Mouse (Mus musculus) liver, adult 2 months (tissue): ENCODE results near the gene Tlr9. TPM values are rescaled to one million over a fixed set of nuclear protein-coding genes. Genes with fewer than 3 reads are reported as not detected.

Experiments used
- DNase-seq: peaks from one replicate; pipeline ENCODE4 v3.0.0-alpha.2; 2011; ENCODE audit warnings: low read depth, low spot score; ENCODE audit errors: extremely low read depth
- H3K27ac ChIP-seq: fragments of 200-500 bp; replicated peaks from 2 replicates; pipeline ENCODE4 v1.5.1; 2012; ENCODE audit warnings: low read depth, mild to moderate bottlenecking, control low read depth, inconsistent platforms, low read length; ENCODE audit not compliant: insufficient read depth
- H3K27me3 ChIP-seq: fragments of 200-500 bp; 2 replicates; pipeline ENCODE4 v1.6.1; 2012; ENCODE audit warnings: mild to moderate bottlenecking, moderate library complexity, low read length, inconsistent platforms; ENCODE audit not compliant: control insufficient read depth, insufficient read depth
- H3K36me3 ChIP-seq: fragments of 200-500 bp; 2 replicates; pipeline ENCODE4 v1.6.1; 2012; ENCODE audit warnings: low read length, inconsistent platforms; ENCODE audit not compliant: control insufficient read depth, insufficient read depth
- H3K4me1 ChIP-seq: fragments of 200-500 bp; 2 replicates; pipeline ENCODE4 v1.6.1; 2011; ENCODE audit warnings: low read length; ENCODE audit not compliant: control insufficient read depth, insufficient read depth
- H3K4me3 ChIP-seq: fragments of 200-500 bp; 2 replicates; pipeline ENCODE4 v1.5.1; 2011; ENCODE audit warnings: low read depth, mild to moderate bottlenecking, control low read depth, low read length, moderate library complexity; ENCODE audit not compliant: insufficient read depth
- H3K79me2 ChIP-seq: fragments of 200-500 bp; 2 replicates; pipeline ENCODE4 v1.6.1; 2012; ENCODE audit warnings: inconsistent platforms, mild to moderate bottlenecking, low read length, moderate library complexity; ENCODE audit not compliant: control insufficient read depth, insufficient read depth
- H3K9ac ChIP-seq: fragments of 200-500 bp; 2 replicates; pipeline ENCODE4 v1.6.1; 2012; ENCODE audit warnings: low read depth, mild to moderate bottlenecking, control low read depth, inconsistent platforms, low read length
- CTCF ChIP-seq: fragments of 200-500 bp; IDR thresholded peaks from 2 replicates; pipeline ENCODE4 v1.5.1; 2011; ENCODE audit warnings: low read depth, low read length, control low read depth
- POLR2A ChIP-seq: fragments of 200-500 bp; IDR thresholded peaks from 2 replicates; pipeline ENCODE4 v1.6.1; 2011; ENCODE audit warnings: low read length, control low read depth; ENCODE audit not compliant: insufficient read depth; ENCODE audit errors: extremely low read depth
- WGBS: fragments of 180-500 bp; shearing (Covaris S2); methylation state at CpG from one replicate; pipeline ENCODE4 v1.1.7; 2018; 5-methylcytosine and 5-hydroxymethylcytosine counted together
- polyA plus RNA-seq: library from polyadenylated mRNA; depleted of rRNA; stranded (reverse); fragments of >200 nt; gene quantifications from 2 replicates; pipeline ENCODE4 v1.2.3, GENCODE M21; 2012
- total RNA-seq: library from RNA; depleted of rRNA; stranded (reverse); fragments of >200 nt; gene quantifications from 2 replicates; pipeline ENCODE4 v1.2.3, GENCODE M21; 2014

Tlr9 gene
- total and polyA plus RNA-seq, 2 experiments = 0.18 to 0.61 TPM

DNA sequence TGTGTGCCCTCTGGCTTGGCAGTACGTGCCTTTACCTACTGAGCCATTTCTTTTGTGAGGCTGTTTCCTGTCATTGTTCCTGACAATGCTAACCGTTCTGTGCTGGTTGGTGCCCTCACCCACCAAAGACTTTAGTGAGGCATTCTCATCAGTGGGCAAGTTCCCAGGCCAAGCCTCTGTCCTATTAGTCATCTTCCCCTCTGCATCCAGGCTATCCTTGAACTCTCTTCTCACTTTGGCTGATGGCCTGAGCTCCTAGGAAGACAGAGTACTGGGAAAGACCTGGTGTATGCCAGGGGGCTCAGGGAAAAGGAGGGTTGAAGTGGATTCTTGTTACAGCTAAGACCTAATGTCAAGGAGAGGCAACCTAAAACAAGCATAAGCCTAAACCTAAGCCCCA, 31.6 kb downstream of the Tlr9 start:
- Histone ChIP-seq H3K9ac (no peak overlapping the region), H3K4me3 (no peak overlapping the region), H3K27ac (no peak overlapping the region), H3K4me1 (no peaks in the 10 kb centered on the region), H3K79me2 (no peaks in the 10 kb centered on the region), H3K36me3 (no peaks in the 10 kb centered on the region), H3K27me3 (no peaks in the 10 kb centered on the region)
- WGBS = 87% methylated on average over 2 of the region's 2 CpGs
- DNase-seq = no peak
- TF ChIP-seq CTCF (no peak), POLR2A (no peak)

DNA sequence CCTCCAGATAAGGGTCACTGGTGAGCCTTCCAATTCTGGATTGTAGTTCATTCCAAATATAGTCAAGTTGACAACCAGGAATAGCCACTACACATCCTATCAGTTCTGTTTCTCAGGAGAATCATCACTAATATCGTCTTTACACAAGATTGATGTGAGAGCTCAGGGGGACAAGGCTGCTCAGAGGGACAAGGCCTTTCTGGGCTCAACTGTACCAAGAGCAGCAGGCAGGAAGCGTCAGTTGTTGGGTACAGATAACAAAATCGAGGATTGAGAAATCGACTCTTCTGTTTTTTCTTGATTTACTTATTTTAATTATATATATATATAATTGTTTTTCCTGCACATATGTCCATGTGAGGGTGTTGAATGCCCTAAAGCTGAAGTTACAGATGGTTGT, 36.0 kb downstream of the Tlr9 start:
- H3K9ac ChIP-seq = no peak overlapping the region
- peaks cover 17% of the 10 kb centered on the region for H3K4me1 ChIP-seq
- no peaks in the 10 kb centered on the region for H3K79me2 ChIP-seq
- H3K27ac ChIP-seq = no peak overlapping the region
- no peak overlapping the region for H3K4me3 ChIP-seq
- H3K27me3 ChIP-seq = no peaks in the 10 kb centered on the region
- 83% methylated on average over 4 of the region's 4 CpGs for WGBS
- TF ChIP-seq POLR2A (no peak), CTCF (no peak)
- DNase-seq = no peak
- no peaks in the 10 kb centered on the region for H3K36me3 ChIP-seq

DNA sequence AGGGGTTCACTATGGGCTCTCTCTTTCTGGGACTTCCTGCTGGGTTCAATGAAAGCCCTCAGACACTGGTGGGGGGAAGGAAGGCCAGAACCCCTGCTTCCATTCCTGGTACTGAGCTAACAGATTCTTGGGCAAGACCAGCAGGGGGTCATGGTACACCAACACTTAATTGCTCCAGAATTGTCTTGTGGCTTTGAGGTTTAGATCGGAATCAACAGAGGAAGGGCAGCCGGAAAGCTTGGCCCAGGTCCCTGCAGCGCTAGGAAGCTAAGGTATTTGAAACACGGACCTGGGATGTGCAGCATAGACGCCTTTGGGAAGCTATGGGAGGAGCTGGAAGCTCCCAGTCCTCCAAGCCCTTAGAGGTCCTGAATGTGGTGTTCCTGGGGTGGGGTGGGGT, 36.6 kb downstream of the Tlr9 start:
- H3K4me3 ChIP-seq = no peak overlapping the region
- no peaks in the 10 kb centered on the region for H3K36me3 ChIP-seq
- H3K27ac ChIP-seq = no peak overlapping the region
- no peaks in the 10 kb centered on the region for H3K79me2 ChIP-seq
- H3K4me1 ChIP-seq = peaks cover 17% of the 10 kb centered on the region
- TF ChIP-seq POLR2A (no peak), CTCF (no peak)
- no peak overlapping the region for H3K9ac ChIP-seq
- WGBS = 47% methylated on average over 5 of the region's 5 CpGs
- DNase-seq = no peak
- no peaks in the 10 kb centered on the region for H3K27me3 ChIP-seq

GRCm38 (mm10) chr9:106261058-106261457, 38.7 kb downstream of the Tlr9 start:
- WGBS = 83% methylated on average over 6 of the region's 6 CpGs
- DNase-seq = no peak
- Histone ChIP-seq H3K27me3 (no peaks in the 10 kb centered on the region), H3K4me1 (peaks cover 29% of the 10 kb centered on the region), H3K79me2 (no peaks in the 10 kb centered on the region), H3K4me3 (no peak overlapping the region), H3K27ac (peak overlapping the region; percentile 84), H3K36me3 (no peaks in the 10 kb centered on the region), H3K9ac (no peak overlapping the region)
- TF ChIP-seq POLR2A (no peak), CTCF (no peak)

DNA sequence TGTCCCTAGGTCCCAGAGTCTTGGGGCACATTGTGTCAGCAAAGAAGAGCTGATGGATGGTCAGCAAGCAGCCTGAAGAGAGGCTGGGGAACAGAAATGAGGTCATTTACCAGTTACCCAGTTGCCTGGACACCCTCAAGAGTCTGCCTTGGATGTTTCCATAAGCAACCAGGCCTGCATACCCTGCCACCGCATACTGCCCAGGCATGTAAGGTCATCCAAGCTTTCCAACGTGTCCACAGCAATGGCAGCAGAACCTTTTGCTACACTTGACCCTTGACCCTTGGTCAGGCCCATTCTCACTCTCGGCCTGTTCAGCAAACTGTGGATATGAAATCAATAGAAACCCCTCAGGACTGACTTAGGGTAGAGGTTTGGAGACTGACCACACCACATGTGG, 39.1 kb downstream of the Tlr9 start:
- Histone ChIP-seq H3K27me3 (no peaks in the 10 kb centered on the region), H3K9ac (no peak overlapping the region), H3K4me1 (peaks cover 31% of the 10 kb centered on the region), H3K36me3 (no peaks in the 10 kb centered on the region), H3K79me2 (no peaks in the 10 kb centered on the region), H3K27ac (peak overlapping the region; percentile 84), H3K4me3 (no peak overlapping the region)
- TF ChIP-seq POLR2A = no peak
- no peak for TF ChIP-seq CTCF
- WGBS = 21% methylated on average over 3 of the region's 3 CpGs
- peak; percentile 70 for DNase-seq

- peak; percentile 72 for DNase-seq
- Histone ChIP-seq H3K9ac (0 out of 2 replicates have a peak overlapping the region, but pooled peaks have one; percentile 35), H3K79me2 (no peaks in the 10 kb centered on the region), H3K4me1 (peaks cover 33% of the 10 kb centered on the region), H3K4me3 (no peak overlapping the region), H3K36me3 (no peaks in the 10 kb centered on the region), H3K27me3 (no peaks in the 10 kb centered on the region), H3K27ac (peak overlapping the region; percentile 84)
- TF ChIP-seq CTCF (no peak), POLR2A (no peak)
- 37% methylated on average over 3 of the region's 3 CpGs for WGBS
Measured at GRCm38 (mm10) chr9:106262075-106262474, 39.7 kb downstream of the Tlr9 start.
